Mouse (Mus musculus) forelimb bud, embryonic 11.5 days (tissue): ENCODE measurements around the gene Ell2.
A peak's percentile ranks its signal among the peaks of the same experiment; 100 is the strongest.

Experiments
- DNase-seq: peaks from one replicate; pipeline ENCODE4 v3.0.0-alpha.2; 2012; ENCODE audit warnings: low read depth, low spot score

Gene Ell2

GRCm38 (mm10) chr13:75766967-75767366, 60.4 kb downstream of the Ell2 start:
- DNase-seq, result no peak

GRCm38 (mm10) chr13:75770744-75771143, 64.2 kb downstream of the Ell2 start:
- no peak for DNase-seq

- no peak for DNase-seq
These were observed 64.8 kb downstream of the Ell2 start for GRCm38 (mm10) chr13:75771404-75771803.

GRCm38 (mm10) chr13:75771984-75772730, 65.6 kb downstream of the Ell2 start:
- no peak for DNase-seq

- DNase-seq, result no peak
These were observed 69.4 kb downstream of the Ell2 start for GRCm38 (mm10) chr13:75775961-75776360.

GRCm38 (mm10) chr13:75776692-75777091, 70.1 kb downstream of the Ell2 start:
- DNase-seq, result no peak

GRCm38 (mm10) chr13:75778156-75778555, 71.6 kb downstream of the Ell2 start:
- no peak for DNase-seq

- no peak for DNase-seq
These were observed 72.6 kb downstream of the Ell2 start for GRCm38 (mm10) chr13:75779169-75779568.

- no peak for DNase-seq
These were observed 73.5 kb downstream of the Ell2 start for GRCm38 (mm10) chr13:75780096-75780495.

GRCm38 (mm10) chr13:75785726-75786125, 79.2 kb downstream of the Ell2 start:
- no peak for DNase-seq

- no peak for DNase-seq
These were observed 79.7 kb downstream of the Ell2 start for GRCm38 (mm10) chr13:75786264-75786663.

- no peak for DNase-seq
These were observed 80.8 kb downstream of the Ell2 start for GRCm38 (mm10) chr13:75787364-75787763.

- DNase-seq, result no peak
These were observed 81.6 kb downstream of the Ell2 start for GRCm38 (mm10) chr13:75788178-75788577.

- no peak for DNase-seq
These were observed 82.7 kb downstream of the Ell2 start for GRCm38 (mm10) chr13:75789061-75789834.

- DNase-seq, result no peak
These were observed 84.1 kb downstream of the Ell2 start for GRCm38 (mm10) chr13:75790550-75791205.

- DNase-seq, result no peak
These were observed 87.5 kb downstream of the Ell2 start for GRCm38 (mm10) chr13:75793863-75794629.

- peak; percentile 90 for DNase-seq
These were observed 91.0 kb downstream of the Ell2 start for GRCm38 (mm10) chr13:75797369-75798141.

- no peak for DNase-seq
These were observed 92.1 kb downstream of the Ell2 start for GRCm38 (mm10) chr13:75798413-75799302.

GRCm38 (mm10) chr13:75799421-75799820, 92.9 kb downstream of the Ell2 start:
- no peak for DNase-seq

GRCm38 (mm10) chr13:75807969-75808368, 101.4 kb downstream of the Ell2 start:
- DNase-seq, result no peak
